Mouse (Mus musculus) urinary bladder, adult 2 months (tissue): Measurements from ENCODE around the gene Pklr. TPM values are rescaled to one million over a fixed set of nuclear protein-coding genes. Genes with fewer than 3 reads are reported as not detected.

ENCODE experiments used
- DNase-seq: peaks from one replicate; pipeline ENCODE4 v3.0.0; 2022; ENCODE audit warnings: low spot score
- polyA plus RNA-seq: library from polyadenylated mRNA; depleted of rRNA; stranded (reverse); fragments of >200 nt; gene quantifications from 2 replicates; pipeline ENCODE4 v1.2.3, GENCODE M21; 2012

The Pklr gene
- polyA plus RNA-seq, 1 experiment = not detected

DNA sequence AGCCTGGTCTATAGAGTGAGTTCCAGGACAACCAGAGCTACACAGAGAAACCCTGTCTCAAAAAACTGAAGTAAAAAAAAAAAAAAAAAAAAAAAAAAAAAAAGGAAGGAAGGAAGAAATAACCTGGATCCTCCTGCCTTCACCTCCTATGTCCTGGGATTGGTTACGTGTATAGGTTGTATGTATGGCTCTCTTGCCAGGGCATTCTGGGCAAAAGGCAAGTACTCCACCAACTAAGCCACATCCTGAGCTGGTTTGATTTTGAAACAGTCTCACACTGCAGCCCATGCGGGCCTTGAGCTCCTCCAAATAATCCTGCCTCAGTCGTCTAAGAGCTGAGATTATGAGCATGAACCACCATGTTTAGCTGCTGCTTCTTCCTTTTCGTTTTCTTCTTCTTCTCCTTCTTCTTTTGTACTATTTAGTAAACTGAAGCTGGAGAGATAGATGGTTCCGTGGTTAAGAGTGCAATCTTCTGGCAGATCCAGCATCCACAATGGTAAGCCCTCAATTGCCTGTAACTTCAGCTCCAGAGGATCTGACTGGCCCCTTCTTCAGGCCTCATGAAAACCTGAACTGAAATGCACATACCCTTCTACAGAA is 27.8 kb downstream of the Pklr start:
- DNase-seq = no peak

DNA sequence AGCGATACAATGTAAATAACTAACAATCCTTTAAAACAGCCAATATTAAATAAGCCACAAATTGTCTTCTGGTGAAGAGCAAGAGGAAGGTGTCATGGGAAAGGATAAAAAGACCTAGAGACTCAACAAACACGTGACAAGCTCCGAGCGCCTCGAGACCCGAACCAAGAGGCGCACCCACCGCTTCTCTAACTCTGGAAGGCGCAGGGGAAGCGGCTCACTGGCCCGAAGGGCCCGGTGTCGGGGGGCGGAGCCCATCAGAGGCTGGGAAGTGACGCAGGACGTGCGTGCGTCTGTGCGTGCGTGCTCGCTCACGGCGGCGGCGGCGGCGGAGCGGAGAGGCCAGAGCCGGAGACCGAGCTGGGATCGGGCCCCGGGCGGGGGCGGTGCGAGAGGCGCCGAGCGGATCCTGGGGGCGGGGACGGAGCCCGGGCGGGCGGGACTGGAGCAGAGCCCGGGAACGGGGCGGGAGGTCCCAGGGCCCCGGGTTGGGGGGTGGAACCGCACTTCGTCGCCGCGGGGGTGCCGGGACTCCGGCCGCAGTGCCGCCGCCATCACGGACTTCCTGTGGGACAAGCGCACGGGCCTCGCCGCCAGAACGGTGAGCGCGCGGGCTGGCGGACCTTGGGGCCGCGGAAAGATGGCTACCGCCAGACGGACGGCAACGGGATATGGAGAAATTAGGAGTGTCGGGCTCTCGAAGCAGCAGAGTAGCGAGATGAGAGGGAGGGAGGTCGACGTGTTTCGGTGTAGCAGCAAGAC is 28.7 kb downstream of the Pklr start, which contains the start of gene Clk2:
Gene Clk2, plus strand, starts transcription at position 290 of the 762 bp plus-strand sequence.
- peak; percentile 94 for DNase-seq

DNA sequence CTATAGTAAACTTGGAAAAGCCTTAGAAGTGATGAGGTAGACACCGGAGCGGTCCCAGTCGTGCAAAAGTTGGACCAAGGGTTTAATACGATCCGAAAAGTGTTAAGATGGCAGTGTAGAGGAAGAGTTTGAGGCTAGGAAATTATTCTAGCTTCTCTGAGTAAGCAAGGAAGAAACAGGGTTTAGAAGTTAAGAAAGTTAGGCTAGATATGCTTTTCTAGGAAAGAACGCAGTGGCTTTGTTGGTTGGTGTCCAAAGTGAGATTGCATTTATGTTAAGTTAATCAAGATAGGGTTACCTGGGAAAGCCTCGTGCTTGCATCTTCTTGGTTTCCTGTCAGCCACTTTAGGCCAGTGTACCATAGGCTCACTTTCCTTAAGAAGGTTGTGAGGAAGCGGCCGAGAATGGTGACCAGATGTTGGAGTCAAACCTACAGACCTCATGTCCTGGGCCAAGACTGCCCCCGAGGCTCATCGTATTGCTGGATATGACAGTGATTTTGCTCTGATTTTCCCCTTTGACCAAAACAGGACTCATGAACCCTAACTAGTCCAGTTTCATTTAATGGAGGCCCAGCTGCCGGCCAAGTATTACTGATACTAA is 29.4 kb downstream of the Pklr start:
- DNase-seq = no peak

DNA sequence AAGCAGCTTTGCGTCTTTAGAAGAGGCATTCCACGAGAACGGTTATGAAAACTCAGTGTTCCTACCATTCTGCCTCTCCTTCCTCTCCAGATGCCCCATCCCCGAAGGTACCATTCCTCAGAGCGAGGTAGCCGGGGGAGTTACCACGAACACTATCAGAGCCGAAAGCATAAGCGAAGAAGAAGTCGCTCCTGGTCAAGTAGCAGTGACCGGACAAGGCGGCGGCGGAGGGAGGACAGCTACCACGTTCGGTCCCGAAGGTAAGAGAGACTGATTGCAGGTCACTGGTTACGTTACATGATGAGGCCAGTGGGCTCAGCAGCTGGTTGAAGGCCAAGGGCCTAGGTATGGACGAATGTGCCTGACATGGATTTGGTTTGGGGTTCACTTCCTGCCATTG is 31.0 kb downstream of the Pklr start:
- no peak for DNase-seq

DNA sequence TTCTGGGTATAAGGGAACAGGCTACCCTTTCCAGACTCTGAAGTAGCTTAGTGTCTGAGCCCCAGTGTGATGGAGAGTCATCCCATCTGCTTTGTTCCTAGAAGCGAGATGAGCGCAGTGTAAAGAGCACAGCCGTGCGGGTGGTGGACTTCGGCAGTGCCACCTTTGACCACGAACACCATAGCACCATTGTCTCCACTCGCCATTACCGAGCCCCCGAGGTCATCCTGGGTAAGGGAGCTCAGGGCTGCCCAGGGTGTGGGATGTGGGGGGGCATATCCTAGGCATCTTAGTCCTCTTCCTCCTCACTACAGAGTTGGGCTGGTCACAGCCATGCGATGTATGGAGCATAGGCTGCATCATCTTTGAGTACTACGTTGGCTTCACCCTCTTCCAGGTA is 38.9 kb downstream of the Pklr start:
- no peak for DNase-seq

DNA sequence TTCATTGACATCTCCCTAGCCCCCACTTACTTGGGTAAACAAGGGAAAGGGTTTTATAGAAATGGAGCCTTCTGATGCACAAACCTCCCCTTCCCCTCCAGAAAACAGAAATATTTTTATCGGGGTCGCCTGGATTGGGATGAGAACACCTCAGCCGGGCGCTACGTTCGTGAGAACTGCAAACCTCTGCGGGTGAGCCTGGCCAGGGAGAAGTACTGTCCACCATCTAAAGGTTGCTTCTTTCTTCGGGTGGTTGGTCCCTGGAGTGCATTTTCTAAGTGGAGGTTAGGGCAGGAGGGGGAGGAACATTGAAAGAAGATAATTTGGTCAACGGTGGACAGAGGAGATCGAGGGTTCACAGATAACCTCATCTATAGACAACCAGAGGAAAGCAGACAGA is 39.6 kb downstream of the Pklr start:
- no peak for DNase-seq

DNA sequence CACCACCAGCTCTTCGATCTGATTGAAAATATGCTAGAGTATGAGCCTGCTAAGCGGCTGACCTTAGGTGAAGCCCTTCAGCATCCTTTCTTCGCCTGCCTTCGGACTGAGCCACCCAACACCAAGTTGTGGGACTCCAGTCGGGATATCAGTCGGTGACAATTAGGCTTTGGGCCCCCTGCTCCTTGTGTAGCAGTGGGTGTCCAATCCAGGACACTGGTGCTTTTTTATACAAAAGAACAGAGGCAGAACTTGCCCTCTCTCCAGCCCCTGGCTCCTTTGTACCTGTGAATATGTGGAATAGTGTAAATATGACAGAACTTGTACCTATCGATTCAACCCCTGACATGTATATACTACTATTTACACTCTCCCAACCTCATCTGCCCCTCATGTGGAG is 40.5 kb downstream of the Pklr start:
- no peak for DNase-seq

DNA sequence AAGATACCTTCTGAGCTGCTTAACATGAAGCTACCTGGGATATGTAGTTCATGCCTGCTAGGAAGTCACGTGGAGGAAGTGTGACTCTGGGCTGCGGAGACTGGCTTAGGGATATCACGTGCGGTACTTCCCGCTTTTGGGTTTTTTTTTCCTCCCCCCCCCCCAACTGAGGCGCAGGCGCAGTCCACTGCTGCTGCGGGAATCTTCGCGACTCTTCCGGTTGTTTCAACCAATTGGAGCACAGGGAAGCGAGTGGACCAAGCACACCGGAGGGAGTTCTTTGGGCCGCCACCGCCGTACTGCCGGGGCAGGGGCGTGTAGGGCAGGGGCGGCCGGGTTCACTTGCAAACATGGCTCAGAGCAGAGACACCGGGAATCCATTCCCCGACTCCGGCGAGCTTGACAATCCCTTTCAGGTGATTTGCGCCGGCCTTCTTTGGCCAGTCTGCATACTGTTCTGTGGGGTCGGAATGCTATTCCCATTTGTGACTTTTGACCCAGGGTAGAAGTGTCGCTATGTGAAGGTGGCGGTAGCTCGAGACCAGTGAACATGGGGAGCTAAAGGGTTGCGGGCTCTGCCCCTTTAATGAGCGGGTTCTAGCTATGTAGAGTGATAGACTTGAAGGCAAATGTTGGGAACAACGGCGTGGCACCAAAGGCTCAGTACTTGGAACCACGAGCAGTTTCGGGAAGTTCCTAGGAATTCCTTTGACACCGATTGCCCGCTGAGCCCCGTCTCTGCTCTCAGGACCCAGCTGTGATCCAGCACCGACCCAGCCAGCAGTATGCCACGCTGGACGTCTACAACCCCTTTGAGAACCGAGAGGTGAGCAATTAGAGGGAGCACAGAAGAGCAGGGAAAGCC is 41.5 kb downstream of the Pklr start, which contains the start of gene Scamp3:
Gene Scamp3, plus strand, starts transcription at position 232 of the 865 bp plus-strand sequence.
- peak; percentile 66 for DNase-seq

DNA sequence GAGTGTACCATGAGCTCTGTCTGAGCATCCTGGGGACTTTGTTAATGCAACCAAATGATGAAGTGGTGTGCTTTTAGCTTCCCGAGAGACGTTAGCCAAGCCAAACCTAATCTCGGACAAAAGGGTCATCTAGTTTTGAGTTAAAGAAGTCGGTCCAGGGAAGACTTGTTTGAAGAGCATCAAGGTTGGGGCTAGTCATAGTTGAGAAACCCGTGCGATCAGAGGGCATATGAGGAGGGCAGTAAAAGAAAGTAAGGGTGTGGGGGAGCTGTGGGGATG is 42.1 kb downstream of the Pklr start:
- DNase-seq = no peak

DNA sequence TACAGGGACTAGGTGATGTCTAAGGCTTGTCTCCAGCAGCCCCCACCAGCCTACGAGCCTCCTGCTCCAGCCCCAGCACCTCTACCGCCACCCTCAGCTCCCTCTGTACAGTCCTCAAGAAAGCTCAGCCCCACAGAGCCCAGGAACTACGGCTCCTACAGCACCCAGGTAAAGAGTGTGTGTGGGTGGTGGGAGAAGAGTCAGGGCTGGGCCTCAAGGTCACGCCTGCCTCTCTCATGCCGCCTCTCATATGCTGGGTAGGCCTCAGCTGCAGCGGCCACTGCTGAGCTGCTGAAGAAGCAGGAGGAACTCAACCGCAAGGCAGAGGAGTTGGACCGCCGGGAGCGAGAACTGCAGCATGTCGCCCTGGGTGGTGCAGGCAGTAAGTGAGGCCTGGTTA is 43.1 kb downstream of the Pklr start:
- DNase-seq = no peak

DNA sequence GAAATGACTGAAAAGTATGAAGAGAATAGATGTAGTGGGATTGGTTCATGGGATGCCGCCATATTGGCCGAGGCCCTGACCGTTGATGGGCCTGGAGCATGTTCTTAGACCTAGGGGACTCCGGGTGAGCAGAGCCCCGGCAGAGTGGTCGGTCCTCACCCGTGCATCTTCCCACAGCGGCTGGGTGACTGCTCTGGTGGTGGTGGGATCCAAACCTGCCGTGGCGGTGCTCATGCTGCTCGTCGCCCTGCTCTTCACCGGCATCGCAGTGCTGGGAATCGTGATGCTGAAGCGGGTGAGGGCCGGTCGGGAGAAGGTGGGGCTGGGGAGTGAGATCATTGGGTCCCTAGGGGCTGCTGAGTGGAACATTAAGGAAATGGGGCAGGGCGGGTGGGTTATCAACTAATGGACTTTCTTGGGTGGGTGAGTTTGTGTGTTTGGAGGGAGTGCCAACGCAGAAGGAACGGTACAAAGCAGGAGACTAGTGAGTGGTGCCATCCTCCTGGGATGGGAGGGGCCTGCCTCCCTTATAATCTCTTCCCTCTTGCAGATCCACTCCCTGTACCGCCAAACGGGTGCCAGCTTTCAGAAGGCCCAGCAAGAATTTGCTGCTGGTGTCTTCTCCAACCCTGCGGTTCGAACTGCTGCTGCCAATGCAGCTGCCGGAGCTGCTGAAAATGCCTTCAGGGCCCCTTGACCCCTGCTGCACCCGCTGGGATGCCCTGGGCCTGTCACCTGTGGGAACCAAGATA is 46.0 kb downstream of the Pklr start:
- DNase-seq = peak; percentile 20

DNA sequence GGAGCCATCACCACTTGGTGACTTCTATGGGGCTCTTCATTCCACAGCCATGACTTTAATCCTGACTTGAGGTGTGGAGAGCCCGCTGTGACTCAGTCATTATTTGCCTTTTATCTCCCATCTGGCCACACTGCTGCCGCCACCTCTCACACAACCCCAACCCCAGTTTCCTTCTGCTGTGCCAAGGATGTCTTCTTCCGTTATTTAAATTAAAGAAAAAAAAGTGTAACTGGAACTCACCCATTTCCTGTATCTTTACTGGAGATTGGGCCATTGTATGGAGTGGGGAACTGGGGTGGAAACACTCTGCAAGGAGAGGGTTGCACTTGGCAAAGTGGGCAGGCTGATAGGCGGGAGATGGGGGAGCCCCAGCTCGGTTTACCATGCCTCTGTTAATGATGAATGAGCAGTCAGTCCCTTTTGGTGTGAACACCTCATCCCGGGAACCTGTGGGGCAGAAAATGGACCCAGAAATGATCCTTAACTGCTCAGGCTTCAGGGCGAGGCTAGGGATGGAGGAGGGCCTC is 46.7 kb downstream of the Pklr start:
- no peak for DNase-seq

DNA sequence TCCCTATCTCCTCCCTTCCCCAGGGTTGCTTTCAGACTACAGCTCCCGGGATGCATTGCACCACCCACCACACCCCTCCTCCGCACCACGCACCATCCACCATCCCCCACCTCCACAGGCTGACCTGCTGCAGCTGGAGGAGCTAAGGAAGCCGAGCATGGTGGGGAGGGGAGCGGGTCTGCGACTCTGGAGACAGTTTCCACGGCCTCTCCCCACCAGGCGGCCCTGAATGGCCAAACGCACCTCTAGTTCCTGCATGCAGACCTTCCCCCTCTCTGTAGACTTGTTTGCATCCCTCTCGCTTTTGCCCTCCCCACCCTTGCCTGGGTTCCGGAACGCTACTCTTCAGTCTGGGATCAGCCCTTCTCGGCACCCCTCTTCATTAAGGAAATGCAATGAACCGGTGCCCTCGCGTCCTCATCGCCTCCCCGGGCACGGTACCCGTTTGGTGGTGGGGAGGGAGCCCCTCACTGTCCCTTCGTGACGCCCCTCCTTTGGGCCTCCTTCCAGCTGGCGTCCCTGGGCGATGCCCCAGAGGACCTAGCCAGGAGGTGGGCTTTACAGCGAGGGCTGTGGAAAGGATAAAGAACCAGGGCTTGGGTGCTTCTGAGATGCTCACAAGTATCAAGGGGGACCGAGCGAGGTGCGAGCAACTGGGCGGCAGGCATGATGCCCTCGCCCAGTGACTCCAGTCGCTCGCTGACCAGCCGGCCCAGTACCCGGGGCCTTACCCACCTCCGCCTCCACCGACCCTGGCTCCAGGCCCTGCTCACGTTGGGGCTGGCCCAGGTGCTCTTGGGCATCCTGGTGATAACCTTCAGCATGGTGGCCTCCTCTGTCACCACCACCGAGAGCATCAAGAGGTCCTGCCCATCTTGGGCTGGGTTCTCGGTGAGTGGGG is 47.4 kb downstream of the Pklr start, which contains the start of gene Fam189b:
Gene Fam189b, plus strand, starts transcription at position 86 of the 901 bp plus-strand sequence.
- DNase-seq = peak; percentile 56

DNA sequence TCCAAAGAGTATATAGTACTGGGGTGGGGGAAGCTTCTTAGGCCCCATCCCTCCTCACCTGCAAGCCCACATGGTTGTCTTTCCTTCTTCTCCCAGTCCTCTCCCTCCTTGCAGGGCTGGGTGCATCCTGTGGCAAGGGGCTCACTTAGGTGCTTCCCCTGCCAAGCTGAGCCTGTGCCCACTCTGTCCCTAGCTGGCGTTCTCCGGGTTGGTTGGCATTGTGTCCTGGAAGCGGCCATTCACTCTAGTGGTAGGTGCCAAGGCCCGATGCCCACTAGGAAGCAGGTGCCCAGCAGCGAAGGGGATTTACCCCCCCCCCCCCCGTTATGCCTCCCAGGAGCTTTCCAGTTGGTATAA is 48.0 kb downstream of the Pklr start:
- peak; percentile 19 for DNase-seq

DNA sequence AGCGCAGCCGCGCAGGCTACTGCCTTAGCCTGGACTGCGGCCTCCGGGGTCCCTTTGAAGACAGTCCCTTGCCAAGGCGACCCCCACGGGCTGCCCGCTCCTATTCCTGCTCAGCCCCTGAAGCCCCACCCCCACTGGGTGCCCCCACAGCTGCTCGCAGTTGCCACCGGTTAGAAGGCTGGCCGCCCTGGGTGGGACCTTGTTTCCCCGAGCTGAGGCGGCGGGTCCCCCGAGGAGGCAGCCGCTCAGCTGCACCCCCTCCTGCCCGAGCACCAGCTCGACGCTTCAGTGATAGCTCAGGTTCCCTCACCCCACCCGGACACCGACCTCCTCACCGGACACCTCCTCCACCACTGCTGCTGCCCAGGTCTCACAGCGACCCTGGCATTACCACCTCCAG is 51.3 kb downstream of the Pklr start:
- DNase-seq = peak; percentile 20

DNA sequence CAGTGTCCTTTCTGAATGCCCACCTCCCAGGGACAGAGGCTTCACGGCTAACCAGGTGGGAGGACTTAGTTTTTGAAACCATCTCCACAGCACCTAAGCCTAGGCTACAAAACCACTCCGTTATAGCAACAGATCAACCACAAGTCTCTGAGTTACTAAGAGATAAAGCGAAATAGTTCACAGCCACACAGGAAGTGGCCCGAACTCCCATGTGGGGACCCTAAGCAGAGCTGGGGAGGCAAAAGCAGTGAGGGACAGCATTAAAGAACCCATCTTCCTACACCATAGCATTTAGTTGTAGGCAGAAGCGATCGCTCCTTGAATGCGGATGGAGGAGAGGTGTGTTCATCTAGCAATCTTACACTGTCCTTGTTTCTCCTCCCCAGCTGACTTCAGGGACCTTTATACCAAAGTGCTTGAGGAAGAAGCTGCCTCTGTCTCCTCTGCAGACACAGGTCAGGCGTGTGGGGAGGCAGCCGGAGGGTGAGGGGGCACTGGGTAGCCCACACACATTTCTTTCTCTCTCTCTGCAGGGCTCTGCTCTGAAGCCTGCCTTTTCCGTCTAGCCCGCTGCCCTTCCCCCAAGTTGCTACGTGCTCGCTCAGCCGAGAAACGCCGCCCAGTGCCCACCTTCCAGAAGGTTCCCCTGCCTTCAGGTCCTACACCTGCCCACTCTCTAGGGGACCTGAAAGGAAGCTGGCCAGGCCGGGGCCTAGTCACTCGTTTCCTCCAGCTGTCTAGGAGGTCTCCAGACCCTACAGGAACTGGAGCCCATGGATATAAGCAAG is 51.9 kb downstream of the Pklr start:
- DNase-seq = no peak

DNA sequence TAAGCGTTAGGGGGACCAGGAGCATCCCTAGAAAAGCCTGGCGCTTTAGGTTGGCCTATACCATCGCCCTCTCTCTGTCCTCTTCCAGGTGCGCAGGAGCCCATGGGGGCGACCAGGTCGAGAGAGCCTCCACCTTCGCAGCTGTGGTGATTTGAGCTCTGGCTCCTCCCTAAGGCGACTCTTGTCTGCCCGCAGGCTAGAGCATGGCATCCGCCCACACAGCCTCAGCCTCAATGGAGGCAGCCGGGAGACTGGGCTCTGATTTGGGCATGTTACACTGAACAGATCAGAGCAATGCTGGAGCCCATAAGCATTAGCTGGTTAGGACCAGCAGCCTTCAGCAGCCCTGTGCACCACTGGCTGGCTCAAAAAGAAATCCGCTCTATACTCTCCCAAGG is 52.5 kb downstream of the Pklr start:
- DNase-seq = peak; percentile 19

DNA sequence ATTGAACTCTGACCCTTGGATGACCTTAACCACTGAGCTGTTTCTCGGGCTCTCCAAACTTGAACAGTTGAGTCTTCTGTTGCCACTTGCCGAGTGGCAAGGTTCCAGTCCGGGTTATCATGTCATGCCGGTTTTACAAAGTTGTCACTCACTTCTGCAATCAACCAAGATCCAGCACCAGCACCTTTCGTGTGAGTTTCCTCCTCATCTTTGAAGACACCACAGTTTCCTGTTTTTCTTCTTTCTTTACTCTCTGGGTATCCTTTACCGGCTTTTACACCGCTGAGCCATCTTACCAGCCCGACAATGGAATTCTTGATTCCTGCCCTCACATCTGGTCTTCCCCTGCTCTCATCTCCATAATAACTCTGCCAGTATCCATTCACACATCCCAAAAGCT is 54.5 kb downstream of the Pklr start:
- peak; percentile 10 for DNase-seq

DNA sequence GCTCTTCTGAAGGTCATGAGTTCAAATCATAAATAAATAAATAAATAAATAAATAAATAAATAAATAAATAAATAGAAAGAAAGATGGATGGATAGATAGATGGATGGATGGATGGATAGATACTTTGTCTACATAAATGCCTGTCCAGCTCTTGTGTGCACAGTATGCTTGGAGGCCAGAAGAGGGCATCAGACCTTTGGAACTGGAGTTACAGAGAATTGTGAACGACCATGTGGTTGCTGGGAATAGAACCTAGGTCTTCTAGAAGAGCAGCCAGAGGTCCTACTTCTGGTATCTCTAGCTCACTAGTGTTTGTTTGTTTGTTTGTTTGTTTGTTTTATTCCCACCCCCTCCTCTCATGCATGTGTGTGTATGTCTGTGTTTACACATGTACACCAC is 57.4 kb downstream of the Pklr start:
- no peak for DNase-seq
